Mouse (Mus musculus) liver, embryonic 14.5 days (tissue): ENCODE results near the gene Ift52.

ENCODE experiments used
- CTCF ChIP-seq: IDR thresholded peaks from 2 replicates; pipeline ENCODE4 v1.5.1; 2016; ENCODE audit warnings: antibody characterized with exemption, low read depth, control low read depth
- EP300 ChIP-seq: IDR thresholded peaks from 2 replicates; pipeline ENCODE4 v1.6.1; 2016; ENCODE audit warnings: antibody characterized with exemption, low read depth

- no peak for TF ChIP-seq CTCF
- no peak for TF ChIP-seq EP300
Measured at GRCm38 (mm10) chr2:162993881-162994616, 23.1 kb upstream of the Ift52 start.
